Mouse (Mus musculus) forebrain, embryonic 16.5 days (tissue): ENCODE measurements around the gene AC170998.1. TPM values are rescaled to one million over a fixed set of nuclear protein-coding genes. Genes with fewer than 3 reads are reported as not detected.
"Not testable (repeated sequence)": the region's sequence is repeated elsewhere in the genome, so short reads cannot be mapped to it uniquely, and the experiment has no call there.

Source experiments
- ATAC-seq: fragments of 200-750 bp; cut with Nextera tagmentation; 2 replicates; pipeline ENCODE4 v1.8.0; 2017; ENCODE audit warnings: mild to moderate bottlenecking, moderate library complexity
- H3K27ac ChIP-seq: fragments of 300-500 bp; sonication (generic); 2 replicates; pipeline ENCODE4 v1.5.1; 2014; ENCODE audit warnings: low read length, control low read depth
- H3K27me3 ChIP-seq: fragments of 300-500 bp; sonication (generic); replicated peaks from 2 replicates; pipeline ENCODE4 v1.6.1; 2014; ENCODE audit warnings: low read length; ENCODE audit not compliant: control insufficient read depth, insufficient read depth
- H3K36me3 ChIP-seq: fragments of 300-500 bp; sonication (generic); 2 replicates; pipeline ENCODE4 v1.6.1; 2014; ENCODE audit not compliant: control insufficient read depth, insufficient read depth
- H3K4me1 ChIP-seq: fragments of 300-500 bp; sonication (generic); replicated peaks from 2 replicates; pipeline ENCODE4 v1.6.1; 2014; ENCODE audit warnings: low read length; ENCODE audit not compliant: control insufficient read depth, insufficient read depth
- H3K4me2 ChIP-seq: fragments of 300-500 bp; sonication (generic); 2 replicates; pipeline ENCODE4 v1.6.1; 2014; ENCODE audit warnings: mild to moderate bottlenecking, low read length, control low read depth
- H3K4me3 ChIP-seq: fragments of 300-500 bp; sonication (generic); replicated peaks from 2 replicates; pipeline ENCODE4 v1.5.1; 2014; ENCODE audit warnings: mild to moderate bottlenecking, low read length, control low read depth
- H3K9ac ChIP-seq: fragments of 300-500 bp; sonication (generic); replicated peaks from 2 replicates; pipeline ENCODE4 v1.6.1; 2014; ENCODE audit warnings: low read depth, low read length, control low read depth
- H3K9me3 ChIP-seq: fragments of 300-500 bp; sonication (generic); 2 replicates; pipeline ENCODE4 v1.6.1; 2016; ENCODE audit warnings: low read length; ENCODE audit not compliant: control insufficient read depth
- WGBS: fragments of 180-500 bp; shearing (Covaris S2); extraction: QIAGEN DNeasy Blood & Tissue Kit; methylation state at CpG from one replicate; pipeline ENCODE4 v1.1.7; 2014; 5-methylcytosine and 5-hydroxymethylcytosine counted together
- polyA plus RNA-seq: library from polyadenylated mRNA; unstranded; fragments of >200 nt; fragmentation: Nextera tagmentation; extraction: Ambion mirVana; gene quantifications from 2 replicates; pipeline ENCODE4 v1.2.1, GENCODE M21; 2015

The AC170998.1 gene
- polyA plus RNA-seq, 1 experiment from 2014 or later: 3.5 TPM

- no peak for ATAC-seq
- Histone ChIP-seq H3K4me1 (peaks cover 3% of the 10 kb centered on the region; the same call in 1 of the 2 replicates), H3K4me2 (no peak overlapping the region), H3K36me3 (peaks cover 6% of the 10 kb centered on the region), H3K27me3 (no peaks in the 10 kb centered on the region), H3K27ac (no peak overlapping the region), H3K9me3 (no peaks in the 10 kb centered on the region), H3K4me3 (no peak overlapping the region), H3K9ac (no peak overlapping the region)
- WGBS: 90% methylated on average over 6 of the region's 6 CpGs
Measured at GRCm38 (mm10) chr17:28711237-28711636, 14.6 kb upstream of the AC170998.1 start.

DNA sequence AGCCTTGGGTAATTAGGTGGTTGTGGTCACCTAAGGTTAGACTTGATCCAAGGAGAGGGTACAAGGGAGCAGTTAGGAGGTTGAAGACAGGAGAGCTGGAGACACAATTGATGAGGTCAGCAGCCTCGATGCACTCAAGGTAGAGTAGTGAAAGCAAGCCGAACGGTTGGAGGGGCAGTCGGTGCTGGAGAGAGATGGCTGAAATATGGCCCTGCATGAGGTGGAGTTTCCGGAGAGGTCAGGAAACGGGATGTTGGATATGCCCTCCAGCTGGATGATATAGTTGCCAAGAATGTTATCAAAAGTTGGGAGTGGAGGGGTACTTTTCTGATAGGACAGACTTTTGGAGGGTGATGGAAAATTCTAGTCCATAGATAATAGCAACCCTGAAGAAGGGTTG lies 13.6 kb upstream of the AC170998.1 start:
- H3K4me3 ChIP-seq: no peak overlapping the region
- H3K4me1 ChIP-seq: no peaks in the 10 kb centered on the region
- no peak overlapping the region for H3K27ac ChIP-seq
- 90% methylated on average over 6 of the region's 6 CpGs for WGBS
- H3K9ac ChIP-seq: no peak overlapping the region
- H3K27me3 ChIP-seq: no peaks in the 10 kb centered on the region
- H3K9me3 ChIP-seq: no peaks in the 10 kb centered on the region
- H3K4me2 ChIP-seq: no peak overlapping the region
- ATAC-seq: no peak
- H3K36me3 ChIP-seq: peaks cover 6% of the 10 kb centered on the region

- Histone ChIP-seq H3K9ac (no peak overlapping the region), H3K27ac (no peak overlapping the region), H3K9me3 (no peaks in the 10 kb centered on the region), H3K4me2 (no peak overlapping the region), H3K27me3 (no peaks in the 10 kb centered on the region), H3K36me3 (peaks cover 6% of the 10 kb centered on the region), H3K4me3 (no peak overlapping the region), H3K4me1 (no peaks in the 10 kb centered on the region)
- no peak for ATAC-seq
- WGBS: 96% methylated on average over 3 of the region's 3 CpGs
Measured at GRCm38 (mm10) chr17:28714006-28714405, 11.9 kb upstream of the AC170998.1 start.

DNA sequence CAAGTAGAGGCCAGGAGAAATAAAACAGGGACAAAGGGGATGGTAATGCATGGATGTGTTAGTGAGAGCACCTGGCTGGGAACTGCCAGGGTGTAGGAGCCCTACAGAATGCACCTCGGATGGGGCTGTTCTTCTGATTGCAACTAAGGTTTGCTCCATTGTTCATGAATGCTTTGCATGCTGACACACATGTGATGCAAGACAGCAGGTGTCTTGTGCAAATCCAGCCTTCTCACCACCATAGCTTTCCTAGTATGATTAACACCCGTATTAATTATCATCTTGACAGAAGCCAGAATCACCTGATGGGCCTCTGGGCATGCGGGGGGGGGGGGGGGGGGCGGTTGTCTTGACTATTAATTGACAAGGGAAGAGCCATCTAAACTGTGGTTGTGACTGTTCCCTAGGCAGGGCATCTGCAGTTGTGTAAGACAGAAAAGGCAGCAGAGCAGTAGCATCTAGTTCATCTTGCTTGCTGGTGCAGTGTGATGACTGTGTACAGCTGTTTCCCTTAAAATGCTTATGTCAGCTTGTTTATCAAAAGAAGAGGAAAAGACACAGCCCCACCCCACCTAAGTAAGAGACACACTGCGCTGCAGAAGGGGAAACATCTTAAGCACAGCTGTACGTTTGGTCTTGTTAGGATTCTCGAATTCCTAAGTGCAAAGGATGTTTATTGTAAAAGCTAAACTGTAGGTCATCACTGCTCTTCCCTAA lies 9.9 kb upstream of the AC170998.1 start:
- H3K36me3 ChIP-seq: peaks cover 9% of the 10 kb centered on the region
- 0 out of 2 replicates have a peak, but pooled peaks have one; percentile 15 for ATAC-seq

DNA sequence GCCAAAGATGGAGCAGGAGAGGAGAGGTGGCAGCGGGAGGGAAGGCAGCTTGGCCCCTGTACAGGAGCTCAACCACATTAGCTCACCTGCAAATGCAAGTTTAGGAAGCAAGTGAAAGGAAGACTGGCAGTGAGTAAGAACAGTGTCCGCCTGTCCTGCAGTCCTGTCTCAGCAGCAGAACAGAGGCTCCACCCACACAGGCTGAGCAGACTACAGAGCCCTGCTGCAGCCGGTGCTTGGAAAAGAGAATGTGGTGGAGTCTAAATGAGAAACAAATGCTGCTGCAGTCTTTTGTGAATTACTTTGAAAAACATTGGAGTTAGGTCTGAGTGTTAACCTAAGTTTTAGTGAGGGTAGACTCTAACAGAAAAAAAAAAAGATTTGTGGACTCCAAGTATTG lies 8.3 kb upstream of the AC170998.1 start:
- Histone ChIP-seq H3K36me3 (peaks cover 11% of the 10 kb centered on the region), H3K4me2 (no peak overlapping the region), H3K4me3 (no peak overlapping the region), H3K27ac (no peak overlapping the region), H3K9ac (no peak overlapping the region), H3K4me1 (no peaks in the 10 kb centered on the region), H3K9me3 (no peaks in the 10 kb centered on the region), H3K27me3 (no peaks in the 10 kb centered on the region)
- no peak for ATAC-seq
- WGBS: 66% methylated on average over 3 of the region's 3 CpGs

More for the DNA sequence above, 9.9 kb upstream of the AC170998.1 start:
- H3K9me3 ChIP-seq: no peaks in the 10 kb centered on the region
- H3K27ac ChIP-seq: peak overlapping the region; percentile 0; the same call in 1 of the 2 replicates
- H3K4me2 ChIP-seq: no peak overlapping the region
- no peak overlapping the region for H3K4me3 ChIP-seq
- 79% methylated on average over 7 of the region's 7 CpGs for WGBS
- no peak overlapping the region for H3K9ac ChIP-seq
- no peaks in the 10 kb centered on the region for H3K27me3 ChIP-seq
- no peaks in the 10 kb centered on the region for H3K4me1 ChIP-seq

DNA sequence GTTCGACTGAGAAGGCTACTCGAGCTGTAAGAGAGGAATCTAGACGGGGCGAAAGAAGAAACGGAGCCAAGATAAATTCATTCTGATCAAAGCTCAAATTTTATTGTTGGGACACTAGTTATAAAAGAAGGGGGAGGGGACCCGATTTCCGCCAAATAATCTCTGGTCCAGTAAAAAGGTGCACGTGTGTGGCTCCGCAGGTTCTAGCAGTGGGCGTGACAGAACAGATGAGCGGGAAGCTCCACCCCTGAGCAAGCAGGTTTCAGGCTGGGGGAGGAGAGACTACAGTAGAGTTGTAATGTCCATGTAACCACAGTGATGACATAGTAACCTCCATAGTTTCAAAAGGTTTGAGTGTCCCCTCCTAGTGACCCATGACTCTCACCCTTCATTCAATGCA lies 1.6 kb downstream of the AC170998.1 start:
- peaks cover 21% of the 10 kb centered on the region; the same call in 1 of the 2 replicates for H3K36me3 ChIP-seq
- H3K4me1 ChIP-seq, ATAC-seq, H3K27ac ChIP-seq, H3K4me3 ChIP-seq, H3K27me3 ChIP-seq, H3K4me2 ChIP-seq, H3K9ac ChIP-seq, H3K9me3 ChIP-seq: not testable (repeated sequence)
- 91% methylated on average over 11 of the region's 11 CpGs for WGBS

GRCm38 (mm10) chr17:28735317-28736105 lies 9.6 kb downstream of the AC170998.1 start:
- no peaks in the 10 kb centered on the region for H3K4me1 ChIP-seq
- ATAC-seq: no peak
- H3K36me3 ChIP-seq: peaks cover 7% of the 10 kb centered on the region; the same call in 1 of the 2 replicates
- no peak overlapping the region for H3K9ac ChIP-seq
- no peak overlapping the region for H3K4me2 ChIP-seq
- WGBS: 95% methylated on average over 6 of the region's 6 CpGs
- H3K27me3 ChIP-seq: no peaks in the 10 kb centered on the region
- H3K9me3 ChIP-seq: no peaks in the 10 kb centered on the region
- no peak overlapping the region for H3K27ac ChIP-seq
- no peak overlapping the region for H3K4me3 ChIP-seq

GRCm38 (mm10) chr17:28736486-28736885 lies 10.6 kb downstream of the AC170998.1 start:
- Histone ChIP-seq H3K4me3 (no peak overlapping the region), H3K4me1 (no peaks in the 10 kb centered on the region), H3K9ac (no peak overlapping the region), H3K9me3 (no peaks in the 10 kb centered on the region), H3K4me2 (no peak overlapping the region), H3K27me3 (no peaks in the 10 kb centered on the region), H3K36me3 (peaks cover 3% of the 10 kb centered on the region; the same call in 1 of the 2 replicates), H3K27ac (no peak overlapping the region)
- 91% methylated on average over 4 of the region's 4 CpGs for WGBS
- no peak for ATAC-seq

DNA sequence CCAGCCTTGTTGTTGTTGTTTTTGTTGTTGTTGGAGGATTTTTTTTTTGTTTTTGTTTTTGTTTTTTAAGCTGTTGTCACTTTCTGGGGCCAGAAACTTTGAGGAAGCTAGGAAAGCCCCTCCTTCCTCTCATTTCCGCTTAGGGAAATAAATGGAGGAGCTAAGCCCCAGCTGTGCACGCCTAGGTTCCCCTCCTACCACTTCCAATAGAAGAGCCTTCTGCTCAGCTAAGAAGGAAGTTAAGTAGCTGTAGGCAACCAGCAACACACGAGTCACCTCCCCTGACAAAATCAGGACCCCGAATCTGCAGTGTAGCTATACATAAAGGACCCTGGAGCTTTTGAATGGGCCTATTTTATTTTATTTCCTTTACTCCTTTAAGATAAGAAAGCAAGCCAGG lies 12.1 kb downstream of the AC170998.1 start:
- Histone ChIP-seq H3K27ac (no peak overlapping the region), H3K4me2 (no peak overlapping the region), H3K9me3 (no peaks in the 10 kb centered on the region), H3K4me3 (no peak overlapping the region), H3K4me1 (no peaks in the 10 kb centered on the region), H3K36me3 (peaks cover 9% of the 10 kb centered on the region; the same call in 1 of the 2 replicates), H3K9ac (no peak overlapping the region), H3K27me3 (no peaks in the 10 kb centered on the region)
- no peak for ATAC-seq
- 79% methylated on average over 4 of the region's 4 CpGs for WGBS
